Mouse (Mus musculus) MEL (cell line): ENCODE data around the gene Psmb4. TPM values are rescaled to one million over a fixed set of nuclear protein-coding genes. Genes with fewer than 3 reads are reported as not detected.

Experiments used
- DNase-seq: peaks from one replicate; pipeline ENCODE4 v3.0.0; 2011; ENCODE audit warnings: low read depth, low spot score
- H3K27ac ChIP-seq: 2 replicates; pipeline ENCODE4 v1.5.1; 2012; ENCODE audit warnings: low read depth, mild to moderate bottlenecking, control low read depth, low read length, moderate library complexity; ENCODE audit not compliant: control insufficient read depth
- H3K27me3 ChIP-seq, 2 experiments: fragments of 150-350 bp in 1 of 2; sonication (generic) in 1 of 2; 2 replicates each; pipeline ENCODE4 v1.6.1; 2012; ENCODE audit warnings: low read length in 2 of 2, mild to moderate bottlenecking in 2 of 2, improper control_type of control experiment in 1 of 2, moderate library complexity in 1 of 2; ENCODE audit not compliant: insufficient read depth in 2 of 2, control insufficient read depth in 1 of 2
- H3K36me3 ChIP-seq, 2 experiments: 2 replicates each; pipeline ENCODE4 v1.6.1; 2012 to 2014; ENCODE audit warnings: low read length in 2 of 2, improper control_type of control experiment in 1 of 2, inconsistent platforms in 1 of 2, mild to moderate bottlenecking in 1 of 2; ENCODE audit not compliant: insufficient read depth in 2 of 2, control insufficient read depth in 1 of 2
- H3K4me1 ChIP-seq, 2 experiments: fragments of 150-350 bp in 1 of 2; sonication (generic) in 1 of 2; 2 replicates each; pipeline ENCODE4 v1.6.1; 2012; ENCODE audit warnings: low read length in 2 of 2, improper control_type of control experiment in 1 of 2, mild to moderate bottlenecking in 1 of 2; ENCODE audit not compliant: insufficient read depth in 2 of 2, control insufficient read depth in 1 of 2
- H3K4me3 ChIP-seq, 2 experiments: fragments of 150-350 bp in 1 of 2; sonication (generic) in 1 of 2; 2 replicates each; pipeline ENCODE4 v1.5.1; 2012; ENCODE audit warnings: low read depth in 2 of 2, low read length in 2 of 2, mild to moderate bottlenecking in 2 of 2, moderate library complexity in 2 of 2, control low read depth in 1 of 2, improper control_type of control experiment in 1 of 2; ENCODE audit not compliant: control insufficient read depth in 1 of 2, insufficient read depth in 1 of 2
- H3K79me2 ChIP-seq: 2 replicates; pipeline ENCODE4 v1.6.1; 2012; ENCODE audit warnings: mild to moderate bottlenecking, low read length, moderate library complexity; ENCODE audit not compliant: control insufficient read depth, poor library complexity, insufficient read depth
- H3K9ac ChIP-seq: 2 replicates; pipeline ENCODE4 v1.6.1; 2012; ENCODE audit warnings: low read depth, mild to moderate bottlenecking, control low read depth, low read length, moderate library complexity; ENCODE audit not compliant: control insufficient read depth, poor library complexity, severe bottlenecking
- H3K9me3 ChIP-seq: fragments of 150-350 bp; sonication (generic); replicated peaks from 2 replicates; pipeline ENCODE4 v1.6.1; 2012; ENCODE audit warnings: mild to moderate bottlenecking, low read length, improper control_type of control experiment, moderate library complexity; ENCODE audit not compliant: insufficient read depth
- CHD2 ChIP-seq: IDR thresholded peaks from 2 replicates; pipeline ENCODE4 v1.6.1; 2011; ENCODE audit warnings: low read length, improper control_type of control experiment
- CTCF ChIP-seq, 3 experiments: IDR thresholded peaks in 2 of 3; conservative IDR thresholded peaks in 1 of 3; 2 replicates each; pipeline ENCODE4 v1.5.1; 2011 to 2012; ENCODE audit warnings: low read length in 3 of 3, low read depth in 2 of 3, mild to moderate bottlenecking in 2 of 3, improper control_type of control experiment in 1 of 3, inconsistent platforms in 1 of 3, mixed read lengths in 1 of 3, moderate library complexity in 1 of 3; ENCODE audit not compliant: control insufficient read depth in 1 of 3, insufficient read depth in 1 of 3, poor library complexity in 1 of 3, severe bottlenecking in 1 of 3
- E2F4 ChIP-seq: IDR thresholded peaks from 2 replicates; pipeline ENCODE4 v1.6.1; 2011; ENCODE audit warnings: low read depth, low read length, improper control_type of control experiment, borderline replicate concordance
- EP300 ChIP-seq, 2 experiments: IDR thresholded peaks; 2 replicates each; pipeline ENCODE4 v1.6.1; 2011; ENCODE audit warnings: improper control_type of control experiment in 2 of 2, low read length in 2 of 2, low read depth in 1 of 2, mild to moderate bottlenecking in 1 of 2
- ETS1 ChIP-seq: IDR thresholded peaks from 2 replicates; pipeline ENCODE4 v1.6.1; 2012; ENCODE audit warnings: low read depth, mild to moderate bottlenecking, inconsistent platforms, low read length, improper control_type of control experiment, moderate library complexity
- GABPA ChIP-seq: IDR thresholded peaks from 2 replicates; pipeline ENCODE4 v1.6.1; 2012; ENCODE audit warnings: low read depth, mild to moderate bottlenecking, inconsistent platforms, low read length, improper control_type of control experiment, moderate library complexity
- HCFC1 ChIP-seq: IDR thresholded peaks from 2 replicates; pipeline ENCODE4 v1.6.1; 2012; ENCODE audit warnings: low read depth, mild to moderate bottlenecking, inconsistent platforms, low read length, improper control_type of control experiment, moderate library complexity
- MAX ChIP-seq: IDR thresholded peaks from 2 replicates; pipeline ENCODE4 v1.6.1; 2011; ENCODE audit warnings: low read length, improper control_type of control experiment
- MAZ ChIP-seq: IDR thresholded peaks from 2 replicates; pipeline ENCODE4 v1.6.1; 2012; ENCODE audit warnings: low read depth, mild to moderate bottlenecking, inconsistent platforms, low read length, improper control_type of control experiment
- MEF2A ChIP-seq: IDR thresholded peaks from 2 replicates; pipeline ENCODE4 v1.6.1; 2014; ENCODE audit warnings: low read depth, mild to moderate bottlenecking, inconsistent platforms, low read length, improper control_type of control experiment; ENCODE audit not compliant: poor library complexity, insufficient replicate concordance, severe bottlenecking; ENCODE audit errors: extremely low read depth
- MXI1 ChIP-seq: IDR thresholded peaks from 2 replicates; pipeline ENCODE4 v1.6.1; 2011; ENCODE audit warnings: mild to moderate bottlenecking, low read depth, low read length, improper control_type of control experiment
- MYC ChIP-seq: IDR thresholded peaks from 2 replicates; pipeline ENCODE4 v1.6.1; 2011; ENCODE audit warnings: low read depth, mild to moderate bottlenecking, low read length, improper control_type of control experiment, moderate library complexity
- NELFE ChIP-seq: IDR thresholded peaks from 2 replicates; pipeline ENCODE4 v1.6.1; 2011; ENCODE audit warnings: low read depth, low read length, improper control_type of control experiment
- NRF1 ChIP-seq: IDR thresholded peaks from 2 replicates; pipeline ENCODE4 v1.6.1; 2014; ENCODE audit warnings: low read depth, mild to moderate bottlenecking, inconsistent platforms, low read length, improper control_type of control experiment, moderate library complexity; ENCODE audit not compliant: poor library complexity, insufficient read depth, severe bottlenecking
- POLR2AphosphoS2 ChIP-seq: IDR thresholded peaks from 2 replicates; pipeline ENCODE4 v1.6.1; 2011; ENCODE audit warnings: low read length, improper control_type of control experiment
- RAD21 ChIP-seq: IDR thresholded peaks from 2 replicates; pipeline ENCODE4 v1.6.1; 2011; ENCODE audit warnings: mild to moderate bottlenecking, low read depth, low read length, improper control_type of control experiment
- SIN3A ChIP-seq: IDR thresholded peaks from 2 replicates; pipeline ENCODE4 v1.6.1; 2012; ENCODE audit warnings: low read length, improper control_type of control experiment, inconsistent platforms
- SMC3 ChIP-seq: IDR thresholded peaks from 2 replicates; pipeline ENCODE4 v1.6.1; 2011; ENCODE audit warnings: low read depth, low read length, improper control_type of control experiment
- TBP ChIP-seq: IDR thresholded peaks from 2 replicates; pipeline ENCODE4 v1.8.0; 2011; ENCODE audit warnings: low read depth, low read length, improper control_type of control experiment
- USF1 ChIP-seq: IDR thresholded peaks from 2 replicates; pipeline ENCODE4 v1.6.1; 2014; ENCODE audit warnings: low read depth, mild to moderate bottlenecking, inconsistent platforms, low read length, improper control_type of control experiment, moderate library complexity
- USF2 ChIP-seq, 2 experiments: IDR thresholded peaks; 2 replicates each; pipeline ENCODE4 v1.6.1; 2011 to 2012; ENCODE audit warnings: improper control_type of control experiment in 2 of 2, low read length in 2 of 2, borderline replicate concordance in 1 of 2, inconsistent platforms in 1 of 2, low read depth in 1 of 2, mild to moderate bottlenecking in 1 of 2; ENCODE audit not compliant: insufficient read depth in 1 of 2
- ZC3H11A ChIP-seq: IDR thresholded peaks from 2 replicates; pipeline ENCODE4 v1.6.1; 2012; ENCODE audit warnings: low read depth, mild to moderate bottlenecking, inconsistent platforms, low read length, improper control_type of control experiment
- ZKSCAN1 ChIP-seq: IDR thresholded peaks from 2 replicates; pipeline ENCODE4 v1.6.1; 2012; ENCODE audit warnings: low read depth, mild to moderate bottlenecking, inconsistent platforms, low read length, improper control_type of control experiment, moderate library complexity
- ZNF384 ChIP-seq: IDR thresholded peaks from 2 replicates; pipeline ENCODE4 v1.6.1; 2012; ENCODE audit warnings: low read depth, mild to moderate bottlenecking, inconsistent platforms, low read length, improper control_type of control experiment
- polyA plus RNA-seq, 2 experiments: library from polyadenylated mRNA; stranded (reverse) in 1 of 2; unstranded in 1 of 2; fragments of >175 nt in 1 of 2; fragments of >200 nt in 1 of 2; gene quantifications; 2 replicates each; pipeline versions ENCODE4 v1.2.1 to v1.2.4; 2012; ENCODE audit warnings: low replicate concordance in 2 of 2, low read depth in 1 of 2; ENCODE audit not compliant: insufficient read length in 2 of 2, insufficient read depth in 1 of 2, missing spikeins in 1 of 2
- total RNA-seq: library from RNA; depleted of rRNA; stranded (reverse); fragments of 300-350 nt; gene quantifications from 2 replicates; pipeline ENCODE4 v1.2.3, GENCODE M21; 2012

The Psmb4 gene
- total and polyA plus RNA-seq, 3 experiments: 826 to 964 (median 890) TPM

GRCm38 (mm10) chr3:94921104-94921503 lies 34.3 kb upstream of the Psmb4 start:
- Histone ChIP-seq H3K4me1 (peaks cover 18 to 30% of the 10 kb centered on the region in 2 experiments), H3K27me3 (no peaks in the 10 kb centered on the region), H3K79me2 (no peaks in the 10 kb centered on the region), H3K4me3 (no peak overlapping the region), H3K9me3 (no peaks in the 10 kb centered on the region), H3K36me3 (peaks cover 0 to 21% of the 10 kb centered on the region in 2 experiments; a peak in 2 of 4 replicates), H3K27ac (no peak overlapping the region), H3K9ac (no peak overlapping the region)
- TF ChIP-seq MXI1 (no peak), ZC3H11A (no peak), MAZ (no peak), E2F4 (no peak), SIN3A (no peak), NELFE (no peak), SMC3 (no peak), EP300 (IDR thresholded peaks at IDR 0.05; ENCODE audit: low read depth in 1 of 2, low read length in 2 of 2) (no peak), ZNF384 (no peak), MAX (no peak), NRF1 (no peak), ZKSCAN1 (no peak), ETS1 (no peak), MYC (no peak), HCFC1 (no peak), CHD2 (no peak), RAD21 (no peak)
- no peak for DNase-seq

GRCm38 (mm10) chr3:94918845-94919244 lies 32.1 kb upstream of the Psmb4 start:
- Histone ChIP-seq H3K9ac (no peak overlapping the region), H3K4me3 (no peak overlapping the region), H3K36me3 (peaks cover 0 to 5% of the 10 kb centered on the region in 2 experiments; a peak in 2 of 4 replicates), H3K27me3 (no peaks in the 10 kb centered on the region), H3K79me2 (no peaks in the 10 kb centered on the region), H3K27ac (no peak overlapping the region), H3K9me3 (no peaks in the 10 kb centered on the region), H3K4me1 (peaks cover 8 to 11% of the 10 kb centered on the region in 2 experiments)
- TF ChIP-seq ZKSCAN1 (no peak), POLR2AphosphoS2 (no peak), MEF2A (no peak), CHD2 (no peak), E2F4 (no peak), GABPA (no peak), SMC3 (no peak), CTCF (IDR thresholded peaks at IDR 0.05 in 2 of 3, conservative IDR thresholded peaks at IDR 0.05 in 1 of 3; ENCODE audit: control insufficient read depth in 1 of 3, insufficient read depth in 1 of 3, low read depth in 2 of 3, low read length in 3 of 3, poor library complexity in 1 of 3, severe bottlenecking in 1 of 3) (no peak), USF2 (IDR thresholded peaks at IDR 0.05; ENCODE audit: borderline replicate concordance in 1 of 2, insufficient read depth in 1 of 2, low read depth in 1 of 2, low read length in 2 of 2) (no peak), TBP (no peak), SIN3A (no peak), USF1 (no peak), MXI1 (no peak)
- no peak for DNase-seq
